Mouse (Mus musculus): ENCODE results near the gene Tmem30c. TPM values are rescaled to one million over a fixed set of nuclear protein-coding genes. Genes with fewer than 3 reads are reported as not detected.
"Not testable (repeated sequence)": the region's sequence is repeated elsewhere in the genome, so short reads cannot be mapped to it uniquely, and the experiment has no call there.

The Tmem30c gene
- polyA plus RNA-seq, 2 experiments from 2014 or later: not detected

GRCm38 (mm10) chr16:57295216-57295934, 2.7 kb upstream of the Tmem30c start:
- ATAC-seq: no peak

DNA sequence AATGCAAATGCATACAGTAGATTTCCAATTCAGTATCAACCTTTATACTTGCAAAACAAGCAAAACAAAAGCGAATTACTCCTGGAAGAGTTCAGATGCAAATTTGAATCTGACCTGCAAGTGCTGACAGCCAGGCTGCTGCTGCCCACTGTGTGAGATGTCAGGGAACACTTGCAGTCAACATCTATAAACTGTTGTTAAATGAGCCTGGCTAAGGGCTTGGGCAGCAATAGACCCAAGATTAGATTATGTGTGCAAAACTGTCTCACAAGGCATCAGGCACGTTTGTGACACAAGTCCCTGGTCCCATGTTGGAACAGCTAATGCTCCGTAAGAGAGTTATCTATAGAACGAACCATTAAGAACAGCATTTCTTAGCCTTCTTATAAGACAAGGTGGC, 369 bp downstream of the Tmem30c start:
- ATAC-seq: no peak

DNA sequence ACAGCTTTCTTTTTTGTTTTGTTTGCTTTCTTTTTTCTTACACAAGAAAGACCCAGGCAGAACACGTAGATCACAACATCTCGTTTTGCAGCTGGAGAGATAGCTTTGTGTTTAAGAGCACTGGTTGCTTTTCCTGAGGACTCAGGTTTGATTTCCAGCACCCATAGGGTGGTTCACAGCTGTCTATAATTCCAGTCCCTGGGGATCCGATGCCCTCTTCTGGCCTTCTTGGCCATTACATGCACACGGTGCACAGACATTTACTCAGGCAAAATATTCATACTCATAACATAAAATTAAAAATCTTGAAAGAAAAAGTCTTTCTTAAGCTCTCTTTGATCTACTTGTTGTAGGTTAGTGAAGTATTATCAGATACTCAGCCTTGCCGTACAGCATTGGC, 969 bp downstream of the Tmem30c start:
- ATAC-seq: no peak

DNA sequence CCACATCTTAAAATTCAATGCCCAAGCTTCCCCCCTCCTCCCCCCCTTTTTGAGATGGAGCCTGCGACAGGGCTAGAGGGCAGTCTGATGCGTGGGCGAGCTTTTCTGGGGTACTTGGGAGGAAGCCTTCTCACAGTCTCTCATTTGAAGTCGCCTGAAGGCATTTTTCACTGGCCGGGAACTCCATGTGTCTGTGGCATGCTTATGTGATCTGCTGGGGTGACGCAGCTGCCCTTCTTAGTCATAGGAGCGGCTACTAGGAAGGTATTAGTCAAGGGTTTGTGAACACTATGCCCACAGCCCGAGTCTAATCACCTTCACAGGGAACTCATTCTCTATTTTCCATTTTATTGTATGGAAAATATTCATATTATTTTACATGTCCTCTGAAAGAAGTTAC, 11.2 kb downstream of the Tmem30c start:
- no peak for ATAC-seq

- no peak for ATAC-seq
These were observed 12.1 kb downstream of the Tmem30c start for GRCm38 (mm10) chr16:57280221-57281217.

DNA sequence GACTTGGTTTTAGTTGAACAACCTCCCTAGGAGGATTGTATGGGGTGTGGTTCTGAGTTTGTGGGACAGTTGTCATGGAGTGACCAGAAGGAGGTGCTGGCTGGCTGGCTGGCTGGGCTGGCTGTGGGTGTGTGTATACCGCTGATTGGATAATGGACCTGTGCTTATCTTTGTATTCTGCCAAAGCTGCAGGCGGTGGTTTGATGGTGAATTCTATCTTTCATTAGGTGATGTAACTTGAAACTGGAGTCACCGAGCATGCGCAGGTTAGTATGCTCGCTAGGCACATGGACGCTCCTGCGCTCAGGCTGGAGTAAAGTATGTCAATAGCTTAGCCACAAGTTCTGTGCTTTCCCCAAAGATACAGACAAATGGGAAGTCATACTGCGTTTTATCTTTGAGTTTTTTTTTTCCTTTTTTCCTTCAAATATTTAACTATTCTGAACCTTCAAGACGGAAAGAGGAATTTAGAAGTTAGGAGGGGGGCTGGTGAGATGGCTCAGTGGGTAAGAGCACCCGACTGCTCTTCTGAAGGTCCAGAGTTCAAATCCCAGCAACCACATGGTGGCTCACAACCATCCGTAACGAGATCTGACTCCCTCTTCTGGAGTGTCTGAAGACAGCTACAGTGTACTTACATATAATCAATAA, 13.6 kb downstream of the Tmem30c start:
- ATAC-seq: no peak

DNA sequence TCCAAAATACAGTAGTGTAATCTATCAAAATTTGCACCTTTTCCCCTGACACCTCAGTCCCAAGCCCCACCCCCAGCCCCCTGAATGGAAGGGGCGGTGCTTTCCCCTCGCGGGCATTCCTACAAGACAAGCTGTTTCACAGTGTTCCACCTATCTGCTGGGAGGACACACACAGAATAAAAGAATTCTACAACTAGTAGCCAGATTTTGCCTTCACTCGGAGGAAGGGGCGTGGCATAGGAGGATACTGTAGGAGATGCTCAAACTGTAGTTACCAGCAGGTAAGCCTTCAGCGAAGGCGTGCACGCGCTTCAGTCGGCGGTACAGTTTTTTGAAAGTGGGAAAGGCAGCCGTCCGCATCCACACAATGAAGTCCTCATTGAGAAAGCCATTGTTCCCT, 22.9 kb downstream of the Tmem30c start:
- ATAC-seq: no peak

DNA sequence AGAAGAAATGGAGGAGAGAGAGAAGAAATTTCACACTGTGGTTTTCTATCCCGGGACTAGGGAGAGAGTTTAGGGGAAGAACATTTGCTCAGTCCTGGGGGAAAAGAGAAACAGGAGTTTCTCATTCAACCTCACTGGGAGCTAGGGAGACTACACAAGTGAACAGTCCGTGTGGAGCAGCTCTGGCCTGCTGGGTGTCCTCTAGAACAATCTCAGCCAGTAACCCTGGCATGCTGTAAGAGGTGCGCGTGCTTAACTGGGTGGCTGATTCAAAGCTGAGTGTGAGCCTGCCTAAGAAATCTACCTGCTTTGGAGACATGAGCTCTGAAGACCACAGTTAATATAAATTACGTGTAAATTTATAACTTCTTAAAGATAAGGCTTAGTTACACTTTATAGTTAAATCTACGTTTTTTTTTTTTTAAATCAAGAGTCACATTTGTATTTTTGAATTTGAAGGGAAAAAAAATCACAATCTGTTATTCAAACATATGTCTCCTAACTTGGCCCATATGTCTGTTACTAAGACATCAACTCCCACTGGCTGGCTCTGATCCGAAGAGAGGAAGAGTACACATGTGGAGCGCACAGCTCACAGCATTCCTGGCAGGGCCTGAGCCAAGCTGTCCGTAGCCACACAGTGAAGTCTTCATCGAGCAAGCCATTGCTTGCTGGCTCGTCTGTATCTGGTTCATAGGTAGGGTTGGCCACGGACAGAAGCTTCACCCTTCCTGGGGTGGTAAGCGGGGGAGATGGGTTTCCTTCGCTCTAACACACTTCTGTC, 24.4 kb downstream of the Tmem30c start:
- ATAC-seq: no peak

DNA sequence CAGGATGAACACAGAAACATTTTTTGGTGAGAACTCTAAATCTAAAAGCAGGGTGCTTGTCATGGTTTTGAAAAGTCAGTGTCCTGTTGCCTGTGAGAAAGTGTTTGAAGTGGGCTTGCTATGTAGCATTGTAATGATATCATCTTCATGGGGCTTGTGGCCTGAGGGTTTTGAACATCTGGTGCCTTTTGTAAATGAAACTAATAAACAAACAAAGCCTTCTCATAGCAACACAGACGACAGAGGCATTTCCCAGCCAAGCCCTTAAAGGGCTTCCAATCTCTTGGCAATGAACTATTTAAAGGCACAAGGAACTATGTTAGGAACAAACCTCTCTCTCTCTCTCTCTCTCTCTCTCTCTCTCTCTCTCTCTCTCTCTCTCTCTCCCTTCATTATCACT, 25.6 kb downstream of the Tmem30c start:
- ATAC-seq: no peak

DNA sequence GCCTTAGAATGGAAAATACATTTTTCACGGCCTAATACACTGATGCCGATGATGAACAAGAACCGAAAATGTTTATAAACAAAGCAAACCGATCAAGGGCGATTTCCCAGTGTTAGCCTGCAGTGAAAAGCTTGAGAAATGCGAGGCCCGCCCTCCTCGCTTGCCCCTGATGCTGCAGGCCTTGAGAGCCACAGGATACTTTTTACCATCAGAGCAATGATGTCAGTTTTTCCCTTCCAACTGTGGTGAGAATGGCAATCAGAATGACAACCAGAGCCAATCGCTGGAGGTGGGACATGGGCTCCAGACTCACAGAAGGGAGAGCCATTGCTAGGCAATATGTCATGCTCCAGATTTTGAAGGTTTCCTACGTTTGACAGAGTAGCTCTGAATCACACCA, 32.5 kb downstream of the Tmem30c start:
- no peak for ATAC-seq

DNA sequence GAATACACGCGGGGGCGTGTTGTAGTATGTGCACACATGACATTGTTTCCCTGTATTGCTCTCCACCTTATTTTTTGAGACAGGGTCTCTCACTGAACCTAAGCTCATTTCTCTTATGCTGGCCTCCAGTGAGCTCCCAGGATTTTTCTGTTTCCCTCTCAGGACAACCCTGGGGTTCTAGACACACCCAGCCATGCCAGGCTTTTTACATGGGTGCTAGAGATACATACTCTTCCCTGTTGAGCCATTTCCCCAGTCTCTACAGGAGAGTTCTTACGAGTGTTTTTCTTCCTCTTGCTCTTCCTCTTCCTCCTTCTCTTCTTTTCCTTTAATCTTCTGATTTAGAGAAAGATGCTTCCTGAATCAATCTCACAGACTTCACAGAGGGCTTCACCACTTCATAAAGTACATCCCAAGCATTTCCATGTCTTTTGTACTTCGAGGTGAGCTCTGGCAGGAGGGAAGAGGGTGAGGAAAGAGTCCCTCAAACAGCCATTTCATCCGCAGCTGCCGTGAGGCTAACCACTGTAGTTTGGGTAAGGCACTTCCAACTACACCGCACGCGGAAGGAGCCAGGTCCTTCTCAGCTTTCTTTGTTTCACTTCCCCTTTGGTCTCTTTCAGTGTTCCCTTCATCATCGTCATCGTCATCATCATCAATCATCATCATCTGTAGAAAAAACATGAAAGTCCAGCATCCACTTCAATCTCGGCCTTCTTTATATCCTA, 33.1 kb downstream of the Tmem30c start:
- ATAC-seq: no peak

DNA sequence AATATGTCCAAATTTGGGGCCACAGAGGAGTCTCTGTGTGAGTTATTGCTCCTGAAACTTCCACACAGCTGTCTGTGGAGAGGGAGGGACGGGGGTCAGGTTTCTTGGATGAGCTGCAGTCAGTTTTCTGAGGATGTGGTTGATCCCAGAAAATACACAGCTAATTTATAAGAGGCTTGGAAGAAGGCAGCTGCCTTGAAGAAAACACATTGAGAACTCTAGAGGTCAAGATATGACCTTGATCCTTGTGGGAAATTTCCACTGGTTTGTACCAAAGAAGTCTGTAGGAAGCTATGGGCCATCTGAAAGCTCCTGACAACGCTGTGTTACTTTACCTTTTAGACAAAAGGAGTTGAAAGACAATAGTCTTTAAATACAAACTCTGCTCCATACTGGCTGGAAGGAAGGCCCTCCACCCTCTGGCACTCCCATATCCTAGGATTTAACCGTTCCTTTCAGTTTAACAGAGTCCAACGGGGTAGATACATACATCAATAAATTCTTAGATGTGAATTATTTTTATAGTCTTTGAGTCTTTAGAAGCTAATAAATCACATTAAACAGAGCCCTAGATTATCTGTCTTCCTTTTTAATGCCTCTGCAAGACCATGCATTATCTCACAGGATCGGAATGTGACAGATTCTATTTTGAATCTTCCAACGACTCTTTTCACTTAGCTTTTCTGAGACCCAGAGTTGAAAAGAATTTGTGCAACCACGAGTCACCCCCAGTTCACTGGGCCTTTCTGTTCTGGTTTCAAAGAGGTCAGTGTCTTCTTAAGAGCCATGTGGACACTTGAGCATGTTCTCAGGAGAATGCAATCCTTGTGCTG, 40.9 kb downstream of the Tmem30c start:
- ATAC-seq: no peak

- ATAC-seq: no peak
These were observed 41.7 kb downstream of the Tmem30c start for GRCm38 (mm10) chr16:57250991-57251390.

DNA sequence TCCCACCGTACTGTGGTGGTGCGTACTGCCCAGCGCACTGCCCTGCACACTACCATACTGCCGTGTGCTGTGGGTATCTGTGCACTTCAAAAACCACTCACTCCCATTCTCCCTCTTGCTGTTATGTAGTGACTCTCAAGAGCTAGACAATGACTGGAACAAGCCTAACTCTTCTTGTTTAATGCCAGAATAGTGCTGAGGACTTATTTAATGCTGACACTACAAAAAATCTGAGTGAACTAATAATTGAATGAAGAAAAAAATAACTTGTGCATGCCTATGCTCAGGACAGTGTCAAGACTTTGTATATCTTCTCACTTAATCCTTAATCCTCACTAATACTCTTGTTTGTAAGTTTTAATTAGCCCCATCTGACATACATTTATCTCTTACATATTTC, 45.2 kb downstream of the Tmem30c start:
- no peak for ATAC-seq

DNA sequence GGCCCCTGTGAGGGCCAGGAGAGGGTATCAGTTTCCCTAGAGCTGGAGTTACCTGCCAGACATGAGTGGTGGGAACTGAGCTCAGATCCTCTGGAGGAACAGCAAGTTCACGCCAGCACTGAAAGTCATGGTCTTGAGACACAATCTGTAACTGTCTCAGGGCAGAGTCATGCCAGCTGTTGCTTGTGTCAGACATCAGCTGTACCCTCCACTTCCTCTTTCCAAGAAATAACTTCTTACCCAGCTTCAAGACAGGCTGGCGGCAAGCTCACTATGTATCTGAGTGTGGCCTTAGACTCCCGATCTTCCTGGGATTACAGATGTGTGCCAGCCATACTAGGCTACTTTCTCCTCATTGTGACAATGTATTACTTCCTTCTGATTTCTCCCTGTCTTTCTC, 46.1 kb downstream of the Tmem30c start:
- no peak for ATAC-seq

GRCm38 (mm10) chr16:57243858-57244248, 48.8 kb downstream of the Tmem30c start:
- peak; percentile 82 for ATAC-seq

DNA sequence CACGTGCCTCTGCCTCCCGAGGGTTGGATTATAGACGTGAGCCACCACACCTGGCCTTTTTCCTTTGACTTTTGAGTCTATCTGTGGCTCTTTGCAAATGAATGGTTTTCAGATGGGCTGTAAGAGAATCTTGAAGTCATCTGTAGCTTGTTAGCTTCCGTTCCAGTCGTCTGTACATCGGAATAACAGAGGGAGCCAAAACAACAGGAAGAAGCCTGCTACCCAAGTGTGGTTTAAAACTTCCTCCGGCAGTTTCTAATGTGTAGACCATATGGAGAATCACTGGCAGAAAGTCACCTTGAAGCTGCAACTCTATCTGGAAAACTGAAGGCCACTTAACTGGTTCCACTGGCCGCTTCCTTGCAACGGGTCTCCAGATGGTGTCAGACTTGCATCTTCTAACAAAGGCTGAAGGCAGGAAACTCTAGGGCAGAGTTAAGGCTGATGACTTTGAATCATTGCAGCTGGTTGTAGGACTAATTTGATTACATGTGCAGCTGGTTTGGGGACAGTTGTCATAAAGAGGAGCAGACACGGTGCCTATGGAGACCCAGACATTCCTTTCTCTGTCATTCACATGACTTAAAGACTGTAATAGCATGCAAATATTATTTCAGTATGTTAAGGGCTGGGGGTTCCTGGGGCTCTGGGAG, 49.3 kb downstream of the Tmem30c start:
- peak; percentile 74 for ATAC-seq

- ATAC-seq: no peak
These were observed 49.8 kb downstream of the Tmem30c start for GRCm38 (mm10) chr16:57242857-57243204.

- ATAC-seq: no peak
These were observed 56.7 kb downstream of the Tmem30c start for GRCm38 (mm10) chr16:57235871-57236510.

GRCm38 (mm10) chr16:57231937-57232310, 60.7 kb downstream of the Tmem30c start:
- ATAC-seq: not testable (repeated sequence)

Data from activated CD4-positive, CD25-positive, alpha-beta regulatory T cell, adult 4 months (primary cell).